Mouse (Mus musculus): ENCODE data around the gene Rcvrn. TPM values are rescaled to one million over a fixed set of nuclear protein-coding genes. Genes with fewer than 3 reads are reported as not detected.

Gene Rcvrn
- polyA plus RNA-seq, 1 experiment from 2014 or later = not detected

- Histone ChIP-seq H3K36me3 (ENCODE audit: control insufficient read depth, insufficient read depth, low read length) (no peaks in the 10 kb centered on the region), H3K27ac (replicated peaks) (no peak overlapping the region), H3K27me3 (ENCODE audit: control insufficient read depth, insufficient read depth, low read length) (no peaks in the 10 kb centered on the region), H3K9me3 (ENCODE audit: control insufficient read depth, low read length) (no peaks in the 10 kb centered on the region), H3K9ac (ENCODE audit: low read length) (no peak overlapping the region), H3K4me1 (replicated peaks; ENCODE audit: control insufficient read depth, insufficient read depth) (no peaks in the 10 kb centered on the region), H3K4me2 (replicated peaks; ENCODE audit: low read depth) (no peak overlapping the region), H3K4me3 (ENCODE audit: low read depth, low read length) (no peak overlapping the region)
- ATAC-seq (ENCODE audit: low FRiP score, low TSS enrichment) (no peak), DNase-seq (ENCODE audit: low spot score) (peak; percentile 42)
- 13% methylated on average over 14 of the region's 14 CpGs for WGBS
- TF ChIP-seq EP300 (optimal IDR thresholded peaks at IDR 0.05) (no peak), CTCF (IDR thresholded peaks at IDR 0.05; ENCODE audit: low read depth) (peak; percentile 78)
These were observed 42.8 kb upstream of the Rcvrn start for GRCm38 (mm10) chr11:67652194-67652892.

DNA sequence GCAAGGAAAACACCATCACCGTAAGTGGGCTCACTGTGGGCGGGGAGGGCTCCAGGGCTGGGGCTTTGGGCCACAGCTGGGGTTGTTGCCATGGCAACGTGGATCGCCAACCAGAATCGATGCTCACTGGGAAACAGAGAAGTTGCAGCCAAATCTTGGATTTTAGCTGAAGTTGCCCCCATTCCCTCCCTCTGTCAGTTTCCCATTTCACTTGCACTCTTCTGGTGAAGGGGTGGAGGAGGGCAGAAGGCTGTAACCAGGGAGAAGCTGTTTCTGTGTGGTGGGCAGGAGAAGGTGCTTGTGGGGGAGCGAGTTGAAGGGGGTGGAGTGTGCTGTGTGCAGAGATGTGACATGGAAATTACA lies 42.3 kb upstream of the Rcvrn start:
- Histone ChIP-seq H3K36me3 (ENCODE audit: control insufficient read depth, insufficient read depth, low read length) (no peaks in the 10 kb centered on the region), H3K9ac (ENCODE audit: low read length) (no peak overlapping the region), H3K27ac (replicated peaks) (no peak overlapping the region), H3K4me3 (ENCODE audit: low read depth, low read length) (no peak overlapping the region), H3K4me2 (replicated peaks; ENCODE audit: low read depth) (no peak overlapping the region), H3K27me3 (ENCODE audit: control insufficient read depth, insufficient read depth, low read length) (no peaks in the 10 kb centered on the region), H3K4me1 (replicated peaks; ENCODE audit: control insufficient read depth, insufficient read depth) (no peaks in the 10 kb centered on the region), H3K9me3 (ENCODE audit: control insufficient read depth, low read length) (no peaks in the 10 kb centered on the region)
- ATAC-seq (ENCODE audit: low FRiP score, low TSS enrichment) (no peak), DNase-seq (ENCODE audit: low spot score) (no peak)
- 47% methylated on average over 6 of the region's 6 CpGs for WGBS
- no peak for TF ChIP-seq CTCF (IDR thresholded peaks at IDR 0.05; ENCODE audit: low read depth)

DNA sequence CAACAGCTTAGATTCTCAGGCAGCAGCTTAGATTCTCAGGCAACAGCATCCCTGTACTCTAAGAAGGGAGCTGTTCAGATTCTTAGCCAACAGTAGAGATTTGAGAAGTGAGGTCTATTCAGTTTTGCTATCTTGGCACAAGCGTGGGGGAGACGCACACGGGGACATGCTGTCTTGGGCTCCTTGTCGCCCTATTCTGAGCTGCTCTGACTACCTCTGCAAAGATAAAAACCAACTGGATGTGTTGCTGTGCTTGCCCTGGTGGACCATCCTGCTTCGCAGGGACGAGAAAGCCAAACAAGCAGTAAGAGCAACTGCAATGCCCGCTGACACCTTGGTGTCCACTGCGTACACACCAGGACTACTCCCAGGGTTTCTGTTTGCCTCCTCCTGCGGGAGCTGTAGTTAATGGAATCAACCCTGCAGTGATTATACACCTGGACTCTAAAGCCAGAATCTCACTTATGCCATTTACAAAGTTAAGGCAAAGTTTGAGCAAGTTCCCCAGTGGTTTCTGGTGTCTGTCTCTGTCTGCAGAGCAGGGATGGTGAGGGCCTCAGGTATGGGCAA lies 41.5 kb upstream of the Rcvrn start:
- no peaks in the 10 kb centered on the region for H3K9me3 ChIP-seq (ENCODE audit: control insufficient read depth, low read length)
- WGBS = 79% methylated on average over 9 of the region's 9 CpGs
- TF ChIP-seq CTCF (IDR thresholded peaks at IDR 0.05; ENCODE audit: low read depth) = no peak
- TF ChIP-seq EP300 (optimal IDR thresholded peaks at IDR 0.05) = no peak

GRCm38 (mm10) chr11:67654514-67654913 lies 40.6 kb upstream of the Rcvrn start:
- ATAC-seq (ENCODE audit: low FRiP score, low TSS enrichment) = no peak
- no peaks in the 10 kb centered on the region for H3K4me1 ChIP-seq (replicated peaks; ENCODE audit: control insufficient read depth, insufficient read depth)
- H3K9me3 ChIP-seq (ENCODE audit: control insufficient read depth, low read length) = no peaks in the 10 kb centered on the region
- no peak overlapping the region for H3K4me3 ChIP-seq (ENCODE audit: low read depth, low read length)
- H3K27me3 ChIP-seq (ENCODE audit: control insufficient read depth, insufficient read depth, low read length) = no peaks in the 10 kb centered on the region
- WGBS = 86% methylated on average over 4 of the region's 4 CpGs
- H3K27ac ChIP-seq (replicated peaks) = no peak overlapping the region
- DNase-seq (ENCODE audit: low spot score) = no peak
- H3K36me3 ChIP-seq (ENCODE audit: control insufficient read depth, insufficient read depth, low read length) = no peaks in the 10 kb centered on the region
- no peak overlapping the region for H3K9ac ChIP-seq (ENCODE audit: low read length)
- no peak for TF ChIP-seq EP300 (optimal IDR thresholded peaks at IDR 0.05)
- TF ChIP-seq CTCF (IDR thresholded peaks at IDR 0.05; ENCODE audit: low read depth) = no peak
- H3K4me2 ChIP-seq (replicated peaks; ENCODE audit: low read depth) = no peak overlapping the region

More for the DNA sequence above, 41.5 kb upstream of the Rcvrn start:
- Histone ChIP-seq H3K27me3 (ENCODE audit: control insufficient read depth, insufficient read depth, low read length) (no peaks in the 10 kb centered on the region), H3K36me3 (ENCODE audit: control insufficient read depth, insufficient read depth, low read length) (no peaks in the 10 kb centered on the region), H3K4me1 (replicated peaks; ENCODE audit: control insufficient read depth, insufficient read depth) (no peaks in the 10 kb centered on the region), H3K27ac (replicated peaks) (no peak overlapping the region), H3K4me2 (replicated peaks; ENCODE audit: low read depth) (no peak overlapping the region), H3K9ac (ENCODE audit: low read length) (no peak overlapping the region), H3K4me3 (ENCODE audit: low read depth, low read length) (no peak overlapping the region)
- no peak for ATAC-seq (ENCODE audit: low FRiP score, low TSS enrichment)
- no peak for DNase-seq (ENCODE audit: low spot score)

DNA sequence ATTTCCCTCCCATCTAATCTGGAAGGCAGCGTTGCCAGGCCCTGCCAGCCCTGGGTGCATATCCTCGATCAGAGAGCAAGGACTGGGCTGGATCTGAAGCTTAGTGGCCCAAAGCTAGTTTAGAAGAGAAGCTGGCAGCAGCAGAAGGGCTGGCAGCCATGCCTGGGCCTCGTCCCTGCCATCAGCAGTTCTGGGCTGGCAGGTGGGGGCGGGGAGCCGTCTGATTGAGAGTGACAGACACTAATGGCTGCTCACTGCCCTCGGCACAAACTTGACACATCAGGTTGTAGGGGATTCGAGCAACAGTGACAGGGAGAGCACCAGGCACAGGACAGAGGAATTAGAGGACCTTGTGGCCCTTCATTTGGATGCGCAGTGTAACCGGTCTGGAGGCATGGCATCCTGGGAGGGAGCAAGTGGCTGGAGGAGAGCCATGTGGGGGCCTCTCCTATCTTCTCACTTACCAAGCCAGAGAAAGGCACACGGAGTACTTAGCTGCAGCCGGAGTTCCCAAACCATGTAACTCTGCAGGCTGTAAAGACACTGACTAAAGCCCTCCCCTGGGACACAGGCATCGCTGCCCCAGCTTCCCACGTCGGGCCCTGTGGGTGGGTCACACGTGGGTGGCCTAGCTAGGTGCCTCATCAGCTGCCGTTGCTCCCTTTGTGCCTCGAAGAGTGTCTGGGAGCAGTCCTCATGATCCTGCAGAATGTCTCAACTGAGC lies 39.7 kb upstream of the Rcvrn start:
- no peak for ATAC-seq (ENCODE audit: low FRiP score, low TSS enrichment)
- Histone ChIP-seq H3K4me3 (ENCODE audit: low read depth, low read length) (no peak overlapping the region), H3K4me1 (replicated peaks; ENCODE audit: control insufficient read depth, insufficient read depth) (no peaks in the 10 kb centered on the region), H3K27me3 (ENCODE audit: control insufficient read depth, insufficient read depth, low read length) (no peaks in the 10 kb centered on the region), H3K36me3 (ENCODE audit: control insufficient read depth, insufficient read depth, low read length) (no peaks in the 10 kb centered on the region), H3K9ac (ENCODE audit: low read length) (no peak overlapping the region), H3K27ac (replicated peaks) (no peak overlapping the region), H3K9me3 (ENCODE audit: control insufficient read depth, low read length) (no peaks in the 10 kb centered on the region), H3K4me2 (replicated peaks; ENCODE audit: low read depth) (no peak overlapping the region)
- WGBS = 76% methylated on average over 17 of the region's 17 CpGs
- DNase-seq (ENCODE audit: low spot score) = no peak
- no peak for TF ChIP-seq CTCF (IDR thresholded peaks at IDR 0.05; ENCODE audit: low read depth)
- TF ChIP-seq EP300 (optimal IDR thresholded peaks at IDR 0.05) = no peak

DNA sequence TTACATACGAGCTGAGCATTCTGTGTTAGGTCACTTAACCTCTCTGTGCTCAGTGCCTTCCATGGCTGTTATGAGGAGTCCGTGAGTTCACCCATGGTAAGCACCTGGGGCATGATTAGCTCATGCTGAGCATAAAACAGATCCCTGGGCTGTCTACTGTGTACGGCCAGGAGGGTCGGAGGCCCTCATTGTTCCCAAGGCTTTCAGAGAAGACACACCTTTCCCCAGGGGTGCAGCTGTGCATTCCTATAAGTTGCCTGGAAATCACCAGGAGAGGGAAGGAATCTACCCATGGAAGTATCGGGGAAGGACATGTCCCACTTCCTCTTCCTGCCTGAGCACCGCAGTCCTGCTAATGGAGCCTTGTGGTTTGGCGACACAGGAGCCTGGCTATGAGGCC lies 38.8 kb upstream of the Rcvrn start:
- DNase-seq (ENCODE audit: low spot score) = no peak
- ATAC-seq (ENCODE audit: low FRiP score, low TSS enrichment) = no peak
- Histone ChIP-seq H3K27ac (replicated peaks) (no peak overlapping the region), H3K4me1 (replicated peaks; ENCODE audit: control insufficient read depth, insufficient read depth) (no peaks in the 10 kb centered on the region), H3K9me3 (ENCODE audit: control insufficient read depth, low read length) (no peaks in the 10 kb centered on the region), H3K36me3 (ENCODE audit: control insufficient read depth, insufficient read depth, low read length) (no peaks in the 10 kb centered on the region), H3K4me3 (ENCODE audit: low read depth, low read length) (no peak overlapping the region), H3K4me2 (replicated peaks; ENCODE audit: low read depth) (no peak overlapping the region), H3K9ac (ENCODE audit: low read length) (no peak overlapping the region), H3K27me3 (ENCODE audit: control insufficient read depth, insufficient read depth, low read length) (no peaks in the 10 kb centered on the region)
- TF ChIP-seq CTCF (IDR thresholded peaks at IDR 0.05; ENCODE audit: low read depth) = no peak
- no peak for TF ChIP-seq EP300 (optimal IDR thresholded peaks at IDR 0.05)
- 78% methylated on average over 7 of the region's 7 CpGs for WGBS
